Mouse (Mus musculus) embryonic facial prominence, embryonic 15.5 days (tissue): ENCODE measurements around the gene Fcrl6. TPM values are rescaled to one million over a fixed set of nuclear protein-coding genes. Genes with fewer than 3 reads are reported as not detected.

Experiments
- ATAC-seq: fragments of 200-750 bp; cut with Nextera tagmentation; 2 replicates; pipeline ENCODE4 v1.8.0; 2017; ENCODE audit warnings: low read depth, moderate TSS enrichment; ENCODE audit not compliant: insufficient number of reproducible peaks, low FRiP score, low TSS enrichment
- H3K27ac ChIP-seq: fragments of 300-500 bp; sonication (generic); replicated peaks from 2 replicates; pipeline ENCODE4 v1.5.1; 2015; ENCODE audit warnings: mild to moderate bottlenecking, inconsistent platforms
- H3K27me3 ChIP-seq: fragments of 300-500 bp; sonication (generic); 2 replicates; pipeline ENCODE4 v1.6.1; 2015; ENCODE audit warnings: inconsistent platforms
- H3K36me3 ChIP-seq: fragments of 300-500 bp; sonication (generic); 2 replicates; pipeline ENCODE4 v1.6.1; 2015; ENCODE audit warnings: mild to moderate bottlenecking, inconsistent platforms
- H3K4me1 ChIP-seq: fragments of 300-500 bp; sonication (generic); 2 replicates; pipeline ENCODE4 v1.6.1; 2015; ENCODE audit warnings: inconsistent platforms
- H3K4me2 ChIP-seq: fragments of 300-500 bp; sonication (generic); replicated peaks from 2 replicates; pipeline ENCODE4 v1.6.1; 2015; ENCODE audit warnings: mild to moderate bottlenecking, inconsistent platforms
- H3K4me3 ChIP-seq: fragments of 300-500 bp; sonication (generic); replicated peaks from 2 replicates; pipeline ENCODE4 v1.5.1; 2015; ENCODE audit warnings: mild to moderate bottlenecking, inconsistent platforms
- H3K9ac ChIP-seq: fragments of 300-500 bp; sonication (generic); 2 replicates; pipeline ENCODE4 v1.6.1; 2015; ENCODE audit warnings: inconsistent platforms
- H3K9me3 ChIP-seq: fragments of 300-500 bp; sonication (generic); replicated peaks from 2 replicates; pipeline ENCODE4 v1.6.1; 2016; ENCODE audit warnings: inconsistent platforms
- WGBS: fragments of 180-500 bp; shearing (Covaris S2); methylation state at CpG from one replicate; pipeline ENCODE4 v1.1.7; 2015; 5-methylcytosine and 5-hydroxymethylcytosine counted together
- polyA plus RNA-seq: library from polyadenylated mRNA; unstranded; fragments of >200 nt; fragmentation: Nextera tagmentation; extraction: Ambion mirVana; gene quantifications from 2 replicates; pipeline ENCODE4 v1.2.1, GENCODE M21; 2015

Gene Fcrl6
- polyA plus RNA-seq, 1 experiment from 2014 or later, result 0.28 TPM

- Histone ChIP-seq H3K9ac (no peak overlapping the region), H3K27me3 (no peaks in the 10 kb centered on the region), H3K27ac (no peak overlapping the region), H3K4me3 (no peak overlapping the region), H3K9me3 (no peaks in the 10 kb centered on the region), H3K36me3 (no peaks in the 10 kb centered on the region), H3K4me2 (no peak overlapping the region), H3K4me1 (peaks cover 13% of the 10 kb centered on the region)
- ATAC-seq, result no peak
- WGBS, result 40% methylated on average over 1 of the region's 1 CpGs
Measured at GRCm38 (mm10) chr1:172612745-172613144, 10.4 kb upstream of the Fcrl6 start.

GRCm38 (mm10) chr1:172611304-172611703 lies 9.0 kb upstream of the Fcrl6 start:
- Histone ChIP-seq H3K9me3 (no peaks in the 10 kb centered on the region), H3K36me3 (no peaks in the 10 kb centered on the region), H3K9ac (no peak overlapping the region), H3K27me3 (no peaks in the 10 kb centered on the region), H3K4me3 (no peak overlapping the region), H3K4me2 (no peak overlapping the region), H3K27ac (no peak overlapping the region), H3K4me1 (no peaks in the 10 kb centered on the region)
- ATAC-seq, result no peak
- 84% methylated on average over 10 of the region's 10 CpGs for WGBS

GRCm38 (mm10) chr1:172594495-172594894 lies 7.9 kb downstream of the Fcrl6 start:
- no peak overlapping the region for H3K9ac ChIP-seq
- no peaks in the 10 kb centered on the region for H3K27me3 ChIP-seq
- ATAC-seq, result no peak
- H3K9me3 ChIP-seq, result no peaks in the 10 kb centered on the region
- no peak overlapping the region for H3K4me2 ChIP-seq
- no peaks in the 10 kb centered on the region for H3K36me3 ChIP-seq
- H3K4me3 ChIP-seq, result no peak overlapping the region
- H3K27ac ChIP-seq, result no peak overlapping the region
- no peaks in the 10 kb centered on the region for H3K4me1 ChIP-seq

- Histone ChIP-seq H3K27me3 (no peaks in the 10 kb centered on the region), H3K4me3 (no peak overlapping the region)
- WGBS, result 77% methylated on average over 2 of the region's 2 CpGs
Measured at GRCm38 (mm10) chr1:172593956-172594355, 8.4 kb downstream of the Fcrl6 start.

GRCm38 (mm10) chr1:172593321-172593720 lies 9.0 kb downstream of the Fcrl6 start:
- H3K27me3 ChIP-seq, result no peaks in the 10 kb centered on the region
- no peaks in the 10 kb centered on the region for H3K4me1 ChIP-seq
- WGBS, result 63% methylated on average over 3 of the region's 3 CpGs
- H3K9me3 ChIP-seq, result no peaks in the 10 kb centered on the region
- no peak for ATAC-seq
- no peak overlapping the region for H3K4me3 ChIP-seq
- H3K4me2 ChIP-seq, result no peak overlapping the region
- H3K27ac ChIP-seq, result no peak overlapping the region
- no peak overlapping the region for H3K9ac ChIP-seq
- no peaks in the 10 kb centered on the region for H3K36me3 ChIP-seq

More at GRCm38 (mm10) chr1:172593956-172594355, 8.4 kb downstream of the Fcrl6 start:
- Histone ChIP-seq H3K4me1 (no peaks in the 10 kb centered on the region), H3K4me2 (no peak overlapping the region), H3K9me3 (no peaks in the 10 kb centered on the region), H3K9ac (no peak overlapping the region), H3K36me3 (no peaks in the 10 kb centered on the region), H3K27ac (no peak overlapping the region)
- no peak for ATAC-seq

GRCm38 (mm10) chr1:172590385-172590784 lies 12.0 kb downstream of the Fcrl6 start, which contains the start of gene Slamf8:
TSS of gene Slamf8 (minus strand) at chr1:172590568.
- 55% methylated on average over 7 of the region's 7 CpGs for WGBS
- Histone ChIP-seq H3K9me3 (no peaks in the 10 kb centered on the region), H3K4me2 (no peak within 1 kb of the TSS), H3K27me3 (peaks cover 3% of the 10 kb centered on the region; the same call in 1 of the 2 replicates), H3K4me1 (no peaks in the 10 kb centered on the region), H3K36me3 (no peaks in the 10 kb centered on the region), H3K4me3 (no peak within 1 kb of the TSS), H3K9ac (no peak within 1 kb of the TSS), H3K27ac (no peak within 1 kb of the TSS)
- ATAC-seq, result no peak

GRCm38 (mm10) chr1:172585612-172586567 lies 16.5 kb downstream of the Fcrl6 start:
- no peaks in the 10 kb centered on the region for H3K9me3 ChIP-seq
- no peak overlapping the region for H3K27ac ChIP-seq
- peaks cover 16% of the 10 kb centered on the region for H3K27me3 ChIP-seq
- H3K36me3 ChIP-seq, result no peaks in the 10 kb centered on the region
- H3K4me2 ChIP-seq, result no peak overlapping the region
- WGBS, result 24% methylated on average over 26 of the region's 26 CpGs
- H3K4me1 ChIP-seq, result no peaks in the 10 kb centered on the region
- H3K4me3 ChIP-seq, result no peak overlapping the region
- H3K9ac ChIP-seq, result no peak overlapping the region
- ATAC-seq, result no peak

- ATAC-seq, result no peak
- Histone ChIP-seq H3K4me3 (no peak overlapping the region), H3K9ac (no peak overlapping the region), H3K9me3 (no peaks in the 10 kb centered on the region), H3K4me2 (no peak overlapping the region), H3K36me3 (no peaks in the 10 kb centered on the region), H3K27ac (no peak overlapping the region), H3K27me3 (peaks cover 16% of the 10 kb centered on the region), H3K4me1 (no peaks in the 10 kb centered on the region)
- 40% methylated on average over 4 of the region's 4 CpGs for WGBS
Measured at GRCm38 (mm10) chr1:172585026-172585425, 17.3 kb downstream of the Fcrl6 start.

- no peak for ATAC-seq
- Histone ChIP-seq H3K27ac (no peak overlapping the region), H3K36me3 (no peaks in the 10 kb centered on the region), H3K9me3 (no peaks in the 10 kb centered on the region), H3K4me2 (no peak overlapping the region), H3K4me3 (no peak overlapping the region), H3K27me3 (peaks cover 16% of the 10 kb centered on the region), H3K4me1 (no peaks in the 10 kb centered on the region), H3K9ac (no peak overlapping the region)
- WGBS, result 86% methylated on average over 6 of the region's 6 CpGs
Measured at GRCm38 (mm10) chr1:172584271-172584670, 18.1 kb downstream of the Fcrl6 start.

GRCm38 (mm10) chr1:172582436-172582835 lies 19.9 kb downstream of the Fcrl6 start:
- no peaks in the 10 kb centered on the region for H3K4me1 ChIP-seq
- no peak overlapping the region for H3K4me2 ChIP-seq
- 87% methylated on average over 8 of the region's 8 CpGs for WGBS
- H3K36me3 ChIP-seq, result no peaks in the 10 kb centered on the region
- no peak overlapping the region for H3K9ac ChIP-seq
- H3K4me3 ChIP-seq, result no peak overlapping the region
- no peaks in the 10 kb centered on the region for H3K9me3 ChIP-seq
- H3K27me3 ChIP-seq, result peaks cover 16% of the 10 kb centered on the region
- ATAC-seq, result no peak
- H3K27ac ChIP-seq, result no peak overlapping the region

- ATAC-seq, result no peak
- 77% methylated on average over 6 of the region's 6 CpGs for WGBS
- Histone ChIP-seq H3K4me3 (no peak overlapping the region), H3K27ac (no peak overlapping the region), H3K9ac (no peak overlapping the region), H3K9me3 (no peaks in the 10 kb centered on the region), H3K36me3 (no peaks in the 10 kb centered on the region), H3K27me3 (peaks cover 10% of the 10 kb centered on the region), H3K4me2 (no peak overlapping the region), H3K4me1 (no peaks in the 10 kb centered on the region)
Measured at GRCm38 (mm10) chr1:172580116-172580515, 22.2 kb downstream of the Fcrl6 start.
